35 mouse cellular contexts compared by ENCODE assay signal in genomic region chr3:107824378-107824777, GRCm38 (mm10). TPM values are rescaled to one million over a fixed set of nuclear protein-coding genes. Genes with fewer than 3 reads are reported as not detected.
DNase-seq lines count a peak whose midpoint lies in the region; ATAC-seq and TF ChIP-seq lines count a peak whose summit lies in the region.
"Had no signal": no experiment of that assay in that cellular context is flagged by ENCODE, and none has a peak within 500 bp of the region (broad histone marks: within the 10 kb centered on the region; RNA-seq: fewer than 3 reads in every experiment).

No protein-coding gene starts in this region.

- H3K4me3 ChIP-seq in kidney, postnatal 0 days (replicated peaks; ENCODE audit: low read depth, low read length): no peak overlapping the region
- no peak overlapping the region for H3K4me3 ChIP-seq in lung, embryonic 14.5 days (ENCODE audit: low read depth, low read length)
- H3K4me3 ChIP-seq in myocyte: no peak overlapping the region
- H3K4me3 ChIP-seq in hindbrain, embryonic 11.5 days (ENCODE audit: low read depth, low read length): no peak overlapping the region
- H3K4me3 ChIP-seq: erythroblast, embryonic 14.5 days; hindbrain, embryonic 10.5 days; midbrain, embryonic 15.5 days; neural tube, embryonic 12.5 days had no signal

- peak; percentile 56 for DNase-seq in kidney, postnatal 0 days (ENCODE audit: low spot score)
- DNase-seq in kidney, adult 18-20 months: no peak
- DNase-seq in lung, embryonic 14.5 days: peak; percentile 64
- DNase-seq in lung, postnatal 14 days: no peak
- DNase-seq in frontal cortex, postnatal 36 days (ENCODE audit: low spot score in 2 of 2): no peak
- no peak for DNase-seq in hindbrain, embryonic 11.5 days (ENCODE audit: low spot score)
- DNase-seq: adrenal gland, postnatal 14 days; cerebellum, adult 11-12 months; cerebellum, adult 9-11 months; forebrain, postnatal 0 days; gastrocnemius, postnatal 14 days; kidney, adult 2 months; kidney, postnatal 25 days; layer of hippocampus, postnatal 36 days; liver; lung, adult 2 months; lung, postnatal 4 days; right cerebral cortex, adult 18-20 months; right cerebral cortex, postnatal 4 days; thymus, adult 18-20 months; thymus, postnatal 25 days had no signal

- TF ChIP-seq CTCF in kidney, postnatal 0 days (IDR thresholded peaks at IDR 0.05; ENCODE audit: low read depth): no peak
- no peak for TF ChIP-seq CTCF in lung, embryonic 14.5 days (IDR thresholded peaks at IDR 0.05; ENCODE audit: low read depth)

- no peaks in the 10 kb centered on the region for H3K36me3 ChIP-seq in kidney, postnatal 0 days (ENCODE audit: insufficient read depth, low read length)
- no peaks in the 10 kb centered on the region for H3K36me3 ChIP-seq in lung, embryonic 14.5 days (ENCODE audit: insufficient read depth)
- H3K36me3 ChIP-seq in myocyte (ENCODE audit: control insufficient read depth, insufficient read depth): no peaks in the 10 kb centered on the region
- H3K36me3 ChIP-seq in hindbrain, embryonic 11.5 days (ENCODE audit: control insufficient read depth, insufficient read depth, low read length): no peaks in the 10 kb centered on the region
- H3K36me3 ChIP-seq: hindbrain, embryonic 10.5 days; midbrain, embryonic 15.5 days; neural tube, embryonic 12.5 days had no signal

- no peak overlapping the region for H3ac ChIP-seq in myocyte (ENCODE audit: control insufficient read depth, insufficient read length)

- no peak overlapping the region for H3K27ac ChIP-seq in kidney, postnatal 0 days
- H3K27ac ChIP-seq in lung, embryonic 14.5 days (ENCODE audit: low read depth): no peak overlapping the region
- no peak overlapping the region for H3K27ac ChIP-seq in hindbrain, embryonic 11.5 days (ENCODE audit: low read depth, low read length)
- H3K27ac ChIP-seq: hindbrain, embryonic 10.5 days; liver, embryonic 14.5 days; midbrain, embryonic 15.5 days; neural tube, embryonic 12.5 days; stomach, postnatal 0 days had no signal

- no peak for ATAC-seq in kidney, postnatal 0 days (replicated peaks; ENCODE audit: low FRiP score, low read depth)
- ATAC-seq in lung, embryonic 14.5 days (ENCODE audit: insufficient read depth): peak; percentile 27; the same call in 1 of the 2 replicates
- ATAC-seq in common myeloid progenitor, adult 5-6 weeks (replicated peaks; ENCODE audit: low read depth, poor library complexity, severe bottlenecking): peak; percentile 64
- no peak for ATAC-seq in hindbrain, embryonic 11.5 days (ENCODE audit: low FRiP score)
- ATAC-seq: forebrain, postnatal 0 days; hindbrain, embryonic 16.5 days; midbrain, embryonic 15.5 days had no signal

- H3K9me3 ChIP-seq in kidney, postnatal 0 days (replicated peaks; ENCODE audit: low read length): no peaks in the 10 kb centered on the region
- no peaks in the 10 kb centered on the region for H3K9me3 ChIP-seq in lung, embryonic 14.5 days (ENCODE audit: low read depth, low read length)
- no peaks in the 10 kb centered on the region for H3K9me3 ChIP-seq in hindbrain, embryonic 11.5 days (ENCODE audit: control insufficient read depth, low read length)
- H3K9me3 ChIP-seq: hindbrain, embryonic 10.5 days; midbrain, embryonic 15.5 days; neural tube, embryonic 12.5 days had no signal

- no peak overlapping the region for H3K4me2 ChIP-seq in kidney, postnatal 0 days (ENCODE audit: low read length)
- H3K4me2 ChIP-seq in lung, embryonic 14.5 days: no peak overlapping the region
- H3K4me2 ChIP-seq in myocyte (ENCODE audit: low read depth): peak overlapping the region; percentile 51
- no peak overlapping the region for H3K4me2 ChIP-seq in hindbrain, embryonic 11.5 days (replicated peaks; ENCODE audit: low read depth, low read length)
- H3K4me2 ChIP-seq: heart, embryonic 11.5 days; midbrain, embryonic 15.5 days; neural tube, embryonic 12.5 days had no signal

- H3K9ac ChIP-seq in kidney, postnatal 0 days (ENCODE audit: low read depth, low read length): no peak overlapping the region
- H3K9ac ChIP-seq in lung, embryonic 14.5 days: no peak overlapping the region
- no peak overlapping the region for H3K9ac ChIP-seq in hindbrain, embryonic 11.5 days (ENCODE audit: low read depth, low read length)
- H3K9ac ChIP-seq: forebrain, postnatal 0 days; liver, embryonic 14.5 days; midbrain, embryonic 15.5 days; neural tube, embryonic 12.5 days had no signal

- H3K4me1 ChIP-seq in kidney, postnatal 0 days (replicated peaks; ENCODE audit: insufficient read depth, low read length): no peaks in the 10 kb centered on the region
- H3K4me1 ChIP-seq in lung, embryonic 14.5 days (ENCODE audit: insufficient read depth): peaks cover under 1% of the 10 kb centered on the region
- no peaks in the 10 kb centered on the region for H3K4me1 ChIP-seq in hindbrain, embryonic 11.5 days (replicated peaks; ENCODE audit: control insufficient read depth, insufficient read depth, low read length)
- H3K4me1 ChIP-seq: midbrain, embryonic 15.5 days; neural tube, embryonic 12.5 days had no signal

- H3K27me3 ChIP-seq in kidney, postnatal 0 days (ENCODE audit: insufficient read depth, low read length): no peaks in the 10 kb centered on the region
- H3K27me3 ChIP-seq in lung, embryonic 14.5 days (ENCODE audit: insufficient read depth, low read length): no peaks in the 10 kb centered on the region
- H3K27me3 ChIP-seq in myocyte (ENCODE audit: control insufficient read depth, insufficient read depth, insufficient read length): no peaks in the 10 kb centered on the region
- H3K27me3 ChIP-seq in hindbrain, embryonic 11.5 days (ENCODE audit: control insufficient read depth, insufficient read depth, low read length): no peaks in the 10 kb centered on the region
- H3K27me3 ChIP-seq: midbrain, embryonic 15.5 days; neural tube, embryonic 12.5 days had no signal

- no peaks in the 10 kb centered on the region for H3K79me2 ChIP-seq in myocyte (ENCODE audit: control insufficient read depth, insufficient read depth)

- 75% methylated on average over 10 of the region's 10 CpGs for WGBS in kidney, postnatal 0 days
- 71% methylated on average over 10 of the region's 10 CpGs for WGBS in lung, embryonic 14.5 days
- WGBS in hindbrain, embryonic 11.5 days: 97% methylated on average over 10 of the region's 10 CpGs

- no peak for TF ChIP-seq POLR2A in myocyte (IDR thresholded peaks at IDR 0.05; ENCODE audit: insufficient read length, low read depth)

TF ChIP-seq in myocyte, 11 proteins besides CTCF, POLR2A, EP300 and RAD21:
- TF ChIP-seq SRF (IDR thresholded peaks at IDR 0.05; ENCODE audit: control insufficient read depth, insufficient read length, low read depth) (no peak), CEBPB (IDR thresholded peaks at IDR 0.05; ENCODE audit: insufficient read depth, poor library complexity, severe bottlenecking) (0 out of 2 replicates have a peak, but pooled peaks have one; percentile 12)

RNA-seq across cellular contexts. Expression of gene Eps8l3, which starts 52.7 kb away (rescaled TPM):
- polyA plus RNA-seq in kidney, postnatal 0 days (2015; fragmentation: Nextera tagmentation; extraction: Ambion mirVana): 0.13 TPM in 1 of 2 replicates, not detected in the other
- not detected in 2 replicates for polyA plus RNA-seq in lung, embryonic 14.5 days (2014; fragmentation: Nextera tagmentation; extraction: Ambion mirVana)
- total RNA-seq in common myeloid progenitor, adult 5-6 weeks (2017): not detected in 2 replicates
- polyA plus RNA-seq in myocyte (2012; fragmentation: generic; extraction: Trizol): not detected
- not detected in 2 replicates for polyA plus RNA-seq in hindbrain, embryonic 11.5 days (2014; fragmentation: Nextera tagmentation; extraction: Ambion mirVana)
- total RNA-seq: adrenal gland, postnatal 14 days; forebrain, postnatal 0 days; gastrocnemius, postnatal 14 days; layer of hippocampus, adult 2 months; layer of hippocampus, postnatal 36 days; left cerebral cortex, postnatal 4 days had no signal
- polyA plus RNA-seq: embryonic facial prominence, embryonic 14.5 days; erythroblast, embryonic 14.5 days; forebrain, embryonic 11.5 days; forebrain, postnatal 0 days; heart, embryonic 11.5 days; hindbrain, embryonic 10.5 days; hindbrain, embryonic 16.5 days; lung, adult 2 months; neural tube, embryonic 12.5 days had no signal

Comparison
In these comparisons a context has a peak if more than half of its experiments do, and no peak if none do; other contexts are left out.
1. DNase-seq: peak in kidney, postnatal 0 days (single experiment) and lung, embryonic 14.5 days (single experiment); none in kidney, adult 18-20 months (single experiment), lung, postnatal 14 days (single experiment), frontal cortex, postnatal 36 days (0 of 2) and hindbrain, embryonic 11.5 days (single experiment).
2. ATAC-seq: peak in lung, embryonic 14.5 days (single experiment) and common myeloid progenitor, adult 5-6 weeks (single experiment); none in kidney, postnatal 0 days (single experiment) and hindbrain, embryonic 11.5 days (single experiment).